In the genomic region with DNA sequence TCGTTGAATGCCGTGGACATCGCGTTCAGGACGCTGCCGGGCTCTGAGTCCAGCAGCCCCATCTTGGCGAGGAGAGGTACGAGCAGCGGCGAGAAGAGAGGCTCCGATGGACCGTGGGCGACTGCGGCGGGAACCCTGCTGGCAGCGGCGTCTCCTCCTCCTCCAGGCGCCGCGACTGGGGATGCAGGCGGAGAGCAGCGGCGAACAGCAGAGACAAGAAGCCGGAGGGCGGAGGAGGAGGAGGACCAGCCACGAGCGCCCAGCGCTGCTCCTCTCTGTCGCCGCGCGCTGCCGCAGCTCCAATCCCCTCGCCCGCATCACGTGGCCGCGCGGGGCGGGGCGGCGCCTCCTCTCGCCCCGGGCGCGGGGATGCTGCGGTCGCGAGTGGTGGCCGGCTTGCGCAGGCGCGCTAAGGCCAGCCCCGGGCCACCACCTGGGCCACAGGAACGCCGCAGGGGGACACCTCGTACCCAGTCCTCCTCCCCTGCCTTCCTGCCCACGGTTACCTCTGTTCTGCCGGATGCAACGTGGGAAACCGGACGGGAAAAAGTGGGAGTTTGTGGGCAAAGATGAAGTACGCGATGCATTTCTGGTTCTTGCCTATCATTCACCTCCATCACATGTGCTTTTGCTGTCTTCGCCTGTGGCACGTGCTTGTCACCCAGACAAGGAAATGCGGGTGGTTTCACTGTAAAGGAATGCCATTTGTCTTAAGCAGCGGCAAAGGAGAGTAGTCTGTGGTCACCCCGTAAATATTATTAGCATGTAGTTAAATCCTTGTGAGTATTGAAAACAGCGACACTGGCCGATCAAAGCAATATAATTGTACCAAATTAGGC, we compare ENCODE assay signal across 8 mouse cellular contexts. TPM values are rescaled to one million over a fixed set of nuclear protein-coding genes. Genes with fewer than 3 reads are reported as not detected.
DNase-seq lines count a peak whose midpoint lies in the region; ATAC-seq and TF ChIP-seq lines count a peak whose summit lies in the region.

A gene (minus strand): TSS at position 301 of the 839 bp plus-strand sequence.

- H3K4me1 ChIP-seq in brown adipose tissue, adult 24 weeks (ENCODE audit: control insufficient read depth, insufficient read depth, insufficient read length, low read length), result peaks cover 9% of the 10 kb centered on the region; the same call in 1 of the 2 replicates
- peaks cover 15% of the 10 kb centered on the region for H3K4me1 ChIP-seq in forebrain, embryonic 14.5 days (ENCODE audit: control insufficient read depth, insufficient read depth, low read length)
- peaks cover 8% of the 10 kb centered on the region for H3K4me1 ChIP-seq in heart, embryonic 16.5 days (ENCODE audit: control insufficient read depth, insufficient read depth, low read length)
- H3K4me1 ChIP-seq in liver, embryonic 12.5 days, result 0 out of 2 replicates have a peak, but pooled peaks cover 14% of the 10 kb centered on the region
- H3K4me1 ChIP-seq in stomach, postnatal 0 days (replicated peaks; ENCODE audit: control insufficient read depth, insufficient read depth), result no peaks in the 10 kb centered on the region

- peak; percentile 96 for ATAC-seq in forebrain, embryonic 14.5 days
- ATAC-seq in heart, embryonic 16.5 days (replicated peaks; ENCODE audit: extremely low read depth, insufficient read depth, low FRiP score), result peak; percentile 81
- peak; percentile 54 for ATAC-seq in liver, embryonic 12.5 days
- peak; percentile 85 for ATAC-seq in stomach, postnatal 0 days (ENCODE audit: low FRiP score, low TSS enrichment)

- H3K4me2 ChIP-seq in forebrain, embryonic 14.5 days (ENCODE audit: low read length), result peak within 1 kb of the TSS; percentile 74
- H3K4me2 ChIP-seq in heart, embryonic 16.5 days (ENCODE audit: low read depth, low read length), result peak within 1 kb of the TSS; percentile 90
- H3K4me2 ChIP-seq in liver, embryonic 12.5 days, result peak within 1 kb of the TSS; percentile 73
- peak within 1 kb of the TSS; percentile 97 for H3K4me2 ChIP-seq in stomach, postnatal 0 days (replicated peaks; ENCODE audit: low read depth)

- TF ChIP-seq EP300 in stomach, postnatal 0 days (optimal IDR thresholded peaks at IDR 0.05), result no peak

- TF ChIP-seq CTCF in stomach, postnatal 0 days (IDR thresholded peaks at IDR 0.05; ENCODE audit: low read depth), result no peak

- peak within 1 kb of the TSS; percentile 59 for H3K4me3 ChIP-seq in brown adipose tissue, adult 24 weeks (ENCODE audit: insufficient read depth, low read depth, low read length)
- peak within 1 kb of the TSS; percentile 83 for H3K4me3 ChIP-seq in forebrain, embryonic 14.5 days (ENCODE audit: low read depth, low read length)
- peak within 1 kb of the TSS; percentile 65 for H3K4me3 ChIP-seq in heart, embryonic 16.5 days (ENCODE audit: low read length)
- peak within 1 kb of the TSS; percentile 49 for H3K4me3 ChIP-seq in liver, embryonic 12.5 days
- peak within 1 kb of the TSS; percentile 61 for H3K4me3 ChIP-seq in stomach, postnatal 0 days (ENCODE audit: low read depth, low read length)

- no peaks in the 10 kb centered on the region for H3K36me3 ChIP-seq in forebrain, embryonic 14.5 days (ENCODE audit: control insufficient read depth, insufficient read depth, low read length)
- H3K36me3 ChIP-seq in heart, embryonic 16.5 days (ENCODE audit: control insufficient read depth, insufficient read depth), result no peaks in the 10 kb centered on the region
- no peaks in the 10 kb centered on the region for H3K36me3 ChIP-seq in liver, embryonic 12.5 days
- H3K36me3 ChIP-seq in stomach, postnatal 0 days (ENCODE audit: control insufficient read depth, insufficient read depth, low read length), result no peaks in the 10 kb centered on the region

- H3K9ac ChIP-seq in forebrain, embryonic 14.5 days (ENCODE audit: low read length), result peak within 1 kb of the TSS; percentile 85
- H3K9ac ChIP-seq in heart, embryonic 16.5 days (ENCODE audit: low read length), result peak within 1 kb of the TSS; percentile 55
- H3K9ac ChIP-seq in liver, embryonic 12.5 days, result peak within 1 kb of the TSS; percentile 31; the same call in 1 of the 2 replicates
- H3K9ac ChIP-seq in stomach, postnatal 0 days (ENCODE audit: low read length), result peak within 1 kb of the TSS; percentile 61

- 1% methylated on average over 68 of the region's 71 CpGs for WGBS in forebrain, embryonic 14.5 days
- 1% methylated on average over 64 of the region's 71 CpGs for WGBS in heart, embryonic 16.5 days
- 2% methylated on average over 65 of the region's 71 CpGs for WGBS in liver, embryonic 12.5 days (ENCODE audit: insufficient replicate concordance)
- 2% methylated on average over 54 of the region's 71 CpGs for WGBS in stomach, postnatal 0 days

- no peaks in the 10 kb centered on the region for H3K9me3 ChIP-seq in forebrain, embryonic 14.5 days (replicated peaks; ENCODE audit: control insufficient read depth, low read length)
- no peaks in the 10 kb centered on the region for H3K9me3 ChIP-seq in heart, embryonic 16.5 days (replicated peaks; ENCODE audit: control insufficient read depth, low read length)
- H3K9me3 ChIP-seq in liver, embryonic 12.5 days (replicated peaks), result no peaks in the 10 kb centered on the region
- H3K9me3 ChIP-seq in stomach, postnatal 0 days (ENCODE audit: control insufficient read depth, low read length), result no peaks in the 10 kb centered on the region

- no peaks in the 10 kb centered on the region for H3K27me3 ChIP-seq in forebrain, embryonic 14.5 days (replicated peaks; ENCODE audit: control insufficient read depth, insufficient read depth, low read length)
- peaks cover 34% of the 10 kb centered on the region for H3K27me3 ChIP-seq in heart, embryonic 16.5 days (ENCODE audit: control insufficient read depth, insufficient read depth, low read length)
- peaks cover 54% of the 10 kb centered on the region for H3K27me3 ChIP-seq in liver, embryonic 12.5 days (replicated peaks)
- H3K27me3 ChIP-seq in stomach, postnatal 0 days (ENCODE audit: control insufficient read depth, insufficient read depth, low read length), result peaks cover 3% of the 10 kb centered on the region; the same call in 1 of the 2 replicates

- no peak within 1 kb of the TSS for H3K27ac ChIP-seq in brown adipose tissue, adult 24 weeks (replicated peaks; ENCODE audit: low read depth, low read length)
- H3K27ac ChIP-seq in forebrain, embryonic 14.5 days (ENCODE audit: low read depth, low read length), result peak within 1 kb of the TSS; percentile 93
- H3K27ac ChIP-seq in heart, embryonic 16.5 days (ENCODE audit: low read length), result no peak within 1 kb of the TSS
- H3K27ac ChIP-seq in liver, embryonic 12.5 days, result no peak within 1 kb of the TSS
- H3K27ac ChIP-seq in stomach, postnatal 0 days (replicated peaks), result peak within 1 kb of the TSS; percentile 61

- peak; percentile 5 for DNase-seq in CD8-positive naive resting alpha-beta T cell, adult 2 months (ENCODE audit: low read depth in 2 of 2, low spot score in 2 of 2)
- peak; percentile 92 for DNase-seq in forebrain, embryonic 14.5 days (ENCODE audit: low spot score)
- peak; percentile 20 to 55 for DNase-seq in kidney, postnatal 25 days
- peak; percentile 54 for DNase-seq in naive thymus-derived CD4-positive, alpha-beta T cell, adult 2 months (ENCODE audit: low read depth)
- DNase-seq in stomach, postnatal 0 days (ENCODE audit: low spot score), result peak; percentile 47

RNA-seq across cellular contexts. Expression of the gene that starts here (rescaled TPM):
- 1.4 and 2.5 TPM in 2 replicates for polyA plus RNA-seq in brown adipose tissue, adult 24 weeks (2012; ENCODE audit: insufficient read depth, insufficient read length, missing spikeins)
- 62.3 and 70.1 TPM in 2 replicates for polyA plus RNA-seq in forebrain, embryonic 14.5 days (2014; fragmentation: Nextera tagmentation; extraction: Ambion mirVana)
- polyA plus RNA-seq in heart, embryonic 16.5 days (2015; fragmentation: Nextera tagmentation; extraction: Ambion mirVana), result 1.6 and 1.9 TPM in 2 replicates
- 0.60 and 0.83 TPM in 2 replicates for polyA plus RNA-seq in liver, embryonic 12.5 days (2016; fragmentation: Nextera tagmentation; extraction: Ambion mirVana)
- 161 and 180 TPM in 2 replicates for polyA plus RNA-seq in stomach, postnatal 0 days (2015; fragmentation: Nextera tagmentation; extraction: Ambion mirVana)

Comparison
In these comparisons a context has a peak if more than half of its experiments do, and no peak if none do; other contexts are left out.
1. RNA of the gene that starts here (polyA plus RNA-seq): 161 to 180 TPM in stomach, postnatal 0 days and 62.3 to 70.1 TPM in forebrain, embryonic 14.5 days; 1.4 to 2.5 TPM in brown adipose tissue, adult 24 weeks, 1.6 to 1.9 TPM in heart, embryonic 16.5 days and 0.60 to 0.83 TPM in liver, embryonic 12.5 days; every median in the first group is over 10 times any median in the second.
2. Peak in ATAC-seq, H3K4me3 ChIP-seq, H3K9ac ChIP-seq and H3K4me2 ChIP-seq in liver, embryonic 12.5 days; RNA of the gene not detected or under 1 TPM.
3. DNase-seq: peak in every context shown above with its lines; median percentile 92 in forebrain, embryonic 14.5 days; 54 in naive thymus-derived CD4-positive, alpha-beta T cell, adult 2 months; 47 in stomach, postnatal 0 days; 38 in kidney, postnatal 25 days; 5 in CD8-positive naive resting alpha-beta T cell, adult 2 months.
4. H3K27ac ChIP-seq: peak in forebrain, embryonic 14.5 days (single experiment) and stomach, postnatal 0 days (single experiment); none in brown adipose tissue, adult 24 weeks (single experiment), heart, embryonic 16.5 days (single experiment) and liver, embryonic 12.5 days (single experiment).
5. H3K9ac ChIP-seq: peak in every context shown above with its lines; median percentile 85 in forebrain, embryonic 14.5 days; 61 in stomach, postnatal 0 days; 55 in heart, embryonic 16.5 days; 31 in liver, embryonic 12.5 days.
6. Peak in every context shown above with its lines, with median percentiles within 50 percentile points of each other: H3K4me3 ChIP-seq, ATAC-seq and H3K4me2 ChIP-seq.